Mouse (Mus musculus): ENCODE results near the gene Liph.

- TF ChIP-seq CTCF (conservative IDR thresholded peaks at IDR 0.05; ENCODE audit: low read length) = no peak
- TF ChIP-seq POU5F1 (IDR thresholded peaks at IDR 0.05; ENCODE audit: borderline replicate concordance, low read length) = no peak
These were observed 14.1 kb upstream of the Liph start for GRCm38 (mm10) chr16:22009596-22009995.

Measured in E14TG2a.4 (cell line).